Mouse (Mus musculus) urinary bladder, postnatal 10 days (tissue): ENCODE data around the gene Tagln3.

Source experiments
- DNase-seq: peaks from one replicate; pipeline ENCODE4 v3.0.0; 2022; ENCODE audit warnings: low spot score

The Tagln3 gene

GRCm38 (mm10) chr16:45724061-45724741 lies at the start of gene Tagln3:
TSS of gene Tagln3 (minus strand) at chr16:45724608.
- no peak for DNase-seq

- no peak for DNase-seq
Measured at GRCm38 (mm10) chr16:45770914-45771313, 46.5 kb upstream of the Tagln3 start.

GRCm38 (mm10) chr16:45767853-45768640 lies 43.6 kb upstream of the Tagln3 start:
- no peak for DNase-seq

GRCm38 (mm10) chr16:45767434-45767833 lies 43.0 kb upstream of the Tagln3 start:
- no peak for DNase-seq

- DNase-seq: no peak
Measured at GRCm38 (mm10) chr16:45765801-45766494, 41.5 kb upstream of the Tagln3 start.

GRCm38 (mm10) chr16:45765102-45765501 lies 40.7 kb upstream of the Tagln3 start:
- DNase-seq: no peak

GRCm38 (mm10) chr16:45762859-45763505 lies 38.6 kb upstream of the Tagln3 start:
- DNase-seq: no peak

GRCm38 (mm10) chr16:45761425-45761824 lies 37.0 kb upstream of the Tagln3 start:
- DNase-seq: no peak

- DNase-seq: no peak
Measured at GRCm38 (mm10) chr16:45758726-45759269, 34.4 kb upstream of the Tagln3 start.

GRCm38 (mm10) chr16:45757421-45758078 lies 33.1 kb upstream of the Tagln3 start:
- DNase-seq: no peak

- no peak for DNase-seq
Measured at GRCm38 (mm10) chr16:45756855-45757254, 32.4 kb upstream of the Tagln3 start.

- no peak for DNase-seq
Measured at GRCm38 (mm10) chr16:45743591-45744144, 19.3 kb upstream of the Tagln3 start.

GRCm38 (mm10) chr16:45742615-45743476 lies 18.4 kb upstream of the Tagln3 start, which contains the start of gene Abhd10:
TSS of gene Abhd10 (minus strand) at chr16:45742955.
- DNase-seq: peak; percentile 80

- no peak for DNase-seq
Measured at GRCm38 (mm10) chr16:45737880-45738279, 13.5 kb upstream of the Tagln3 start.

GRCm38 (mm10) chr16:45736724-45737123 lies 12.3 kb upstream of the Tagln3 start:
- DNase-seq: no peak

GRCm38 (mm10) chr16:45729163-45729562 lies 4.8 kb upstream of the Tagln3 start:
- no peak for DNase-seq

GRCm38 (mm10) chr16:45724742-45725102 lies 314 bp upstream of the Tagln3 start:
- no peak for DNase-seq

GRCm38 (mm10) chr16:45723172-45723901 lies 1.1 kb downstream of the Tagln3 start:
- no peak for DNase-seq

GRCm38 (mm10) chr16:45722460-45722951 lies 1.9 kb downstream of the Tagln3 start:
- DNase-seq: no peak
